Mouse (Mus musculus): ENCODE measurements around the gene Kcnn4.

DNA sequence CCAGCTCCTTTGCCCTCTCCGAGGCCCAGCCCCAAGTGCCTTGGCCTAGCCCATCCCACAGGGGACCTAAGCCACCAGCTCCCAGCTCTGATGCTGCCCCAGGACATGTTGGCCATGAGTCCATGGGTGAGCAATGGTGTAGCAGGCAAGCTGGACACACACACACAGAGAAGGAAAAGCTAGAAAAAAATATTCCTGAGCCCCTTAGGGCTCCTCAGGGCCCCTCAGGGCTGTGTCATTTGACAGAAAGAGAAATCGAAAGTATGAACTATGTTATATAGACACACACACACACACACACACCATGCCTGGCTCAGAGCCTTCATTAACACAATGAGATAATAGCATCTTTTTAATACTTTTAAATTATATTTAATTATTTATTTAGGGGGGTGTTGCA, 10.3 kb downstream of the Kcnn4 start:
- TF ChIP-seq CTCF (IDR thresholded peaks at IDR 0.05; ENCODE audit: borderline replicate concordance, insufficient read depth, low read length) (no peak), POLR2A (IDR thresholded peaks at IDR 0.05; ENCODE audit: low read depth, low read length) (no peak)

All from embryonic fibroblast, embryonic 13.5 days (primary cell).